Mouse (Mus musculus): Measurements from ENCODE around the gene Enho. TPM values are rescaled to one million over a fixed set of nuclear protein-coding genes. Genes with fewer than 3 reads are reported as not detected.

The Enho gene
- polyA plus RNA-seq (2012; rRNA removed), result 37.4 and 45.6 TPM in 2 replicates

DNA sequence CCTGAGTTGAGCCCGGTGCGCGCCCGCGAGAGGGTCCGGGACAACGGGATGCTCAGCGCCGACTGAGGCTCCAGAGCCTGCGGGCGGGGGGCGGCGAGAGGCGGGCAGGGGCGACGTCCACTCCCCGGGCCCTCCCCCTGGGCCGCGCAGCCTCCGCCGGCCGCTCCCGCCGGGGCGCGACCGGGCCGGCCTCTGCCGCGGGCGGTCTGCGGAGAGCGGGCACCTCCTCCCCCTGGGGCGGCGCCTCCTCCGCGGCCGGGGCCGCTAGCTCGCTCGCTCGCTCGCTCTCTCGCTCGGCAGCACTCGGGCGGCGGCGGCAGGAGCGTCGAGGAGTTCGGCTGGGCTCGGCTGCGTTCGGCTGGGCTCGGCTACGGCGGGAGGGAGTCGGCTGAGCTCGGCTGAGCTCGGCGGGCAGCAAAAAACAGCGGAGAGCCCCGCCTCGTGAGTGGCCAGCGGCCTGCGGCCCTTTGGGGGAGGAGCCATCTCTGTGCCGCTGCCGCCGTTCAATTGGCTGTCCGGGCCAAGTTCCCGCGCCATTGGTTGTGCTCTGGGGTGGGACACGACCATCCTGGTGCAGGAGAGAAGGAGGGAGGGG lies at the start of gene Enho:
Gene Enho, minus strand, starts transcription at position 412 of the 595 bp plus-strand sequence.

Other genes with a start within 250 kb of the Enho start
- 1.7 and 2.6 TPM in 2 replicates for gene Kif24, start 175.4 kb downstream of the Enho start, polyA plus RNA-seq (2012; rRNA removed)
- 10.4 and 11.9 TPM in 2 replicates for gene Nudt2, start 175.2 kb downstream of the Enho start, polyA plus RNA-seq (2012; rRNA removed)
- gene AI464131, start 137.2 kb downstream of the Enho start, polyA plus RNA-seq (2012; rRNA removed), result 8.8 and 9.1 TPM in 2 replicates
- 36.8 and 36.9 TPM in 2 replicates for gene 1110017D15Rik, start 123.0 kb downstream of the Enho start, polyA plus RNA-seq (2012; rRNA removed)
- gene Fam219a, start 70.8 kb downstream of the Enho start, polyA plus RNA-seq (2012; rRNA removed), result 39.7 and 44.1 TPM in 2 replicates
- gene Dnaic1, start 70.5 kb downstream of the Enho start, polyA plus RNA-seq (2012; rRNA removed), result 7.8 and 7.9 TPM in 2 replicates
- gene Cntfr, start 56.8 kb upstream of the Enho start, polyA plus RNA-seq (2012; rRNA removed), result 21.2 and 25.5 TPM in 2 replicates
- gene Il11ra1, start 59.7 kb upstream of the Enho start, polyA plus RNA-seq (2012; rRNA removed), result 162 and 259 TPM in 2 replicates
- 65.6 and 76.5 TPM in 2 replicates for gene Rpp25l, start 73.2 kb upstream of the Enho start, polyA plus RNA-seq (2012; rRNA removed)
- gene Dctn3, start 82.8 kb upstream of the Enho start, polyA plus RNA-seq (2012; rRNA removed), result 61.0 and 63.4 TPM in 2 replicates
- gene Arid3c, start 90.8 kb upstream of the Enho start, polyA plus RNA-seq (2012; rRNA removed), result 0.09 TPM in 1 of 2 replicates, not detected in the other
- gene Galt, start 114.9 kb upstream of the Enho start, polyA plus RNA-seq (2012; rRNA removed), result 85.7 and 104 TPM in 2 replicates
- 128 and 145 TPM in 2 replicates for gene Sigmar1, start 115.8 kb upstream of the Enho start, polyA plus RNA-seq (2012; rRNA removed)
- 54.6 and 69.8 TPM in 2 replicates for gene Ccl27a, start 133.9 kb upstream of the Enho start, polyA plus RNA-seq (2012; rRNA removed)

All from ovary, adult 2 months (tissue).